Mouse (Mus musculus) CD4-positive naive resting alpha-beta T cell, adult 57 days (primary cell): ENCODE results near the gene Slc7a15. TPM values are rescaled to one million over a fixed set of nuclear protein-coding genes. Genes with fewer than 3 reads are reported as not detected.

Source experiments
- total RNA-seq: library from RNA; stranded (reverse); gene quantifications from one replicate; pipeline ENCODE4 v1.2.4, GENCODE M21; 2023

The Slc7a15 gene
- not detected for total RNA-seq

DNA sequence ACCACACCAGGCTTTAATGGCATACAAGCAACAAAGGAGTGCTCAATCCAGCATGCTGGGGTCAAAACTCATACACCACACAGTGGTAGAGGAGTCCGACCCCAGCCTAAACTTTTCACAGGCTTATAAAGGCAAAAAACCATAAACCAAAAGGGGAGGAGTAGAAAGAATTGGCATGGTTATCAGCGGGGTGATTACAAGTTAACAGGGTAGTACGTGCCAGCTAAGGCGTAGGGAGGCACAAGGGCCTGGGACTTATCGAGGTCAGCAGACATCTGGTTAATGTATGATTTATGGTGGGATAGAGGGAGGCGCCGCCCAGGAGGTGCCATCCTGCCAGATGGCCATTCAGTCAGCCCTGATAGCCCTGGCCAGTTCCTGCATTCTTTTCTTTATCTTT lies at the start of gene Slc7a15:
Gene Slc7a15, minus strand, starts transcription at position 101 of the 400 bp plus-strand sequence.

GRCm38 (mm10) chr12:8499871-8500596 lies 98.8 kb downstream of the Slc7a15 start, which contains the start of gene Rhob:
Gene Rhob (minus strand): TSS chr12:8500009.

Other genes with a start within 250 kb of the Slc7a15 start
- gene Rhob, start 99.1 kb downstream of the Slc7a15 start, total RNA-seq, result 109 TPM
- gene Pum2, start 75.1 kb upstream of the Slc7a15 start, total RNA-seq, result 286 TPM
- 1.8 TPM for gene Sdc1, start 172.3 kb upstream of the Slc7a15 start, total RNA-seq